Mouse (Mus musculus) lung, adult 2 months (tissue): ENCODE results near the gene Slc26a10. TPM values are rescaled to one million over a fixed set of nuclear protein-coding genes. Genes with fewer than 3 reads are reported as not detected.
"Not testable (repeated sequence)": the region's sequence is repeated elsewhere in the genome, so short reads cannot be mapped to it uniquely, and the experiment has no call there.

Experiments
- DNase-seq: peaks from one replicate; pipeline ENCODE4 v3.0.0; 2022
- H3K4me1 ChIP-seq: fragments of 200-500 bp; 2 replicates; pipeline ENCODE4 v1.6.1; 2011; ENCODE audit warnings: low read length; ENCODE audit not compliant: control insufficient read depth, insufficient read depth
- H3K4me3 ChIP-seq: fragments of 200-500 bp; replicated peaks from 2 replicates; pipeline ENCODE3; 2011; ENCODE audit warnings: low read depth, mild to moderate bottlenecking, control low read depth, low read length; ENCODE audit errors: extremely low read depth
- CTCF ChIP-seq: fragments of 200-500 bp; IDR thresholded peaks from 2 replicates; pipeline ENCODE4 v1.5.1; 2011; ENCODE audit warnings: mild to moderate bottlenecking, low read length, control low read depth; ENCODE audit not compliant: insufficient read depth
- POLR2A ChIP-seq: fragments of 200-500 bp; IDR thresholded peaks from 2 replicates; pipeline ENCODE4 v1.6.1; 2011; ENCODE audit warnings: low read depth, mild to moderate bottlenecking, control low read depth, low read length, borderline replicate concordance; ENCODE audit errors: extremely low read depth
- WGBS: fragments of 180-500 bp; shearing (Covaris S2); methylation state at CpG from one replicate; pipeline ENCODE4 v1.1.7; 2018; 5-methylcytosine and 5-hydroxymethylcytosine counted together
- polyA plus RNA-seq: library from polyadenylated mRNA; depleted of rRNA; stranded (reverse); fragments of >200 nt; gene quantifications from 2 replicates; pipeline ENCODE4 v1.2.3, GENCODE M21; 2012

Slc26a10 gene
- polyA plus RNA-seq, 1 experiment = 7.4 TPM

GRCm38 (mm10) chr10:127199474-127199873, 19.0 kb upstream of the Slc26a10 start:
- peaks cover 6% of the 10 kb centered on the region for H3K4me1 ChIP-seq
- WGBS = 89% methylated on average over 11 of the region's 11 CpGs
- TF ChIP-seq CTCF (no peak), POLR2A (no peak)

GRCm38 (mm10) chr10:127199068-127199467, 18.6 kb upstream of the Slc26a10 start:
- WGBS = 66% methylated on average over 5 of the region's 5 CpGs
- Histone ChIP-seq H3K4me1 (peaks cover 6% of the 10 kb centered on the region), H3K4me3 (no peak overlapping the region)
- no peak for DNase-seq
- TF ChIP-seq CTCF (no peak), POLR2A (no peak)

More at GRCm38 (mm10) chr10:127199474-127199873, 19.0 kb upstream of the Slc26a10 start:
- no peak overlapping the region for H3K4me3 ChIP-seq
- DNase-seq = no peak

GRCm38 (mm10) chr10:127198492-127198891, 18.0 kb upstream of the Slc26a10 start:
- WGBS = 39% methylated on average over 2 of the region's 2 CpGs
- TF ChIP-seq POLR2A (no peak), CTCF (no peak)
- no peak for DNase-seq
- no peak overlapping the region for H3K4me3 ChIP-seq
- peaks cover 6% of the 10 kb centered on the region for H3K4me1 ChIP-seq

- no peak for DNase-seq
- no peak overlapping the region for H3K4me3 ChIP-seq
- peaks cover 6% of the 10 kb centered on the region for H3K4me1 ChIP-seq
- TF ChIP-seq POLR2A = 0 out of 2 replicates have a peak, but pooled peaks have one; percentile 2
- no peak for TF ChIP-seq CTCF
- 75% methylated on average over 11 of the region's 11 CpGs for WGBS
These were observed 17.2 kb upstream of the Slc26a10 start for GRCm38 (mm10) chr10:127197505-127198110.

- no peak for DNase-seq
- no peak for TF ChIP-seq CTCF
- TF ChIP-seq POLR2A = 0 out of 2 replicates have a peak, but pooled peaks have one; percentile 2
- Histone ChIP-seq H3K4me3 (no peak overlapping the region), H3K4me1 (peaks cover 6% of the 10 kb centered on the region)
- WGBS = 87% methylated on average over 8 of the region's 8 CpGs
These were observed 16.7 kb upstream of the Slc26a10 start for GRCm38 (mm10) chr10:127197104-127197503.

- Histone ChIP-seq H3K4me1 (peaks cover 6% of the 10 kb centered on the region), H3K4me3 (peak overlapping the region; percentile 25)
- peak; percentile 38 for DNase-seq
- 10% methylated on average over 5 of the region's 5 CpGs for WGBS
- TF ChIP-seq POLR2A (no peak; the same call in 1 of the 2 replicates), CTCF (no peak)
These were observed 15.9 kb upstream of the Slc26a10 start for GRCm38 (mm10) chr10:127196392-127196791.

GRCm38 (mm10) chr10:127195328-127196129, 15.1 kb upstream of the Slc26a10 start, which contains the start of gene Dtx3:
TSS of gene Dtx3 (minus strand) at chr10:127195728.
- peak; percentile 45 for DNase-seq
- Histone ChIP-seq H3K4me1 (peaks cover 6% of the 10 kb centered on the region), H3K4me3 (peak within 1 kb of the TSS; percentile 80)
- TF ChIP-seq POLR2A = peak; percentile 28; the same call in 1 of the 2 replicates
- no peak for TF ChIP-seq CTCF
- under 1% methylated on average over 47 of the region's 47 CpGs for WGBS

- H3K4me3 ChIP-seq = peak overlapping the region; percentile 80
- WGBS = 7% methylated on average over 22 of the region's 22 CpGs
- peak; percentile 73 for DNase-seq
- no peak for TF ChIP-seq CTCF
- TF ChIP-seq POLR2A = peak; percentile 58; the same call in 1 of the 2 replicates
- peaks cover 6% of the 10 kb centered on the region for H3K4me1 ChIP-seq
These were observed 14.2 kb upstream of the Slc26a10 start for GRCm38 (mm10) chr10:127194428-127195327.

- WGBS = 93% methylated on average over 9 of the region's 9 CpGs
- TF ChIP-seq POLR2A = no peak
- no peak for TF ChIP-seq CTCF
- DNase-seq = no peak
- H3K4me3 ChIP-seq = no peak overlapping the region
- peaks cover 6% of the 10 kb centered on the region for H3K4me1 ChIP-seq
These were observed 12.6 kb upstream of the Slc26a10 start for GRCm38 (mm10) chr10:127193011-127193410.

- H3K4me3 ChIP-seq, H3K4me1 ChIP-seq, DNase-seq: not testable (repeated sequence)
- WGBS = 78% methylated on average over 1 of the region's 1 CpGs
These were observed 11.5 kb upstream of the Slc26a10 start for GRCm38 (mm10) chr10:127192057-127192328.
